Mouse (Mus musculus) stomach, postnatal 0 days (tissue): Measurements from ENCODE around the gene Prm1. TPM values are rescaled to one million over a fixed set of nuclear protein-coding genes. Genes with fewer than 3 reads are reported as not detected.

Experiments
- ATAC-seq: fragments of 200-750 bp; cut with Nextera tagmentation; 2 replicates; pipeline ENCODE4 v1.8.0; 2017; ENCODE audit not compliant: low FRiP score, low TSS enrichment
- DNase-seq: peaks from one replicate; pipeline ENCODE4 v3.0.0-alpha.2; 2016; ENCODE audit warnings: low spot score
- H3K27ac ChIP-seq: fragments of 300-500 bp; sonication (generic); replicated peaks from 2 replicates; pipeline ENCODE4 v1.5.1; 2014; ENCODE audit warnings: mild to moderate bottlenecking, control low read depth
- H3K27me3 ChIP-seq: fragments of 300-500 bp; sonication (generic); 2 replicates; pipeline ENCODE4 v1.6.1; 2014; ENCODE audit warnings: low read length; ENCODE audit not compliant: control insufficient read depth, insufficient read depth
- H3K36me3 ChIP-seq: fragments of 300-500 bp; sonication (generic); 2 replicates; pipeline ENCODE4 v1.6.1; 2014; ENCODE audit warnings: low read length, mixed read lengths; ENCODE audit not compliant: control insufficient read depth, insufficient read depth
- H3K4me1 ChIP-seq: fragments of 300-500 bp; sonication (generic); replicated peaks from 2 replicates; pipeline ENCODE4 v1.6.1; 2014; ENCODE audit warnings: antibody characterized with exemption; ENCODE audit not compliant: control insufficient read depth, insufficient read depth
- H3K4me2 ChIP-seq: fragments of 300-500 bp; sonication (generic); replicated peaks from 2 replicates; pipeline ENCODE4 v1.6.1; 2014; ENCODE audit warnings: low read depth, mild to moderate bottlenecking, control low read depth, moderate library complexity
- H3K4me3 ChIP-seq: fragments of 300-500 bp; sonication (generic); 2 replicates; pipeline ENCODE4 v1.5.1; 2014; ENCODE audit warnings: low read depth, low read length, control low read depth
- H3K9ac ChIP-seq: fragments of 300-500 bp; sonication (generic); 2 replicates; pipeline ENCODE4 v1.6.1; 2014; ENCODE audit warnings: mild to moderate bottlenecking, low read length, control low read depth, mixed read lengths
- H3K9me3 ChIP-seq: fragments of 300-500 bp; sonication (generic); 2 replicates; pipeline ENCODE4 v1.6.1; 2016; ENCODE audit warnings: low read length; ENCODE audit not compliant: control insufficient read depth
- CTCF ChIP-seq: IDR thresholded peaks from 2 replicates; pipeline ENCODE4 v1.5.1; 2016; ENCODE audit warnings: antibody characterized with exemption, low read depth, mild to moderate bottlenecking, moderate library complexity
- EP300 ChIP-seq: optimal IDR thresholded peaks from 2 replicates; pipeline ENCODE3; 2016; ENCODE audit warnings: antibody characterized with exemption
- WGBS: fragments of 180-500 bp; shearing (Covaris S2); extraction: QIAGEN DNeasy Blood & Tissue Kit; methylation state at CpG from one replicate; pipeline ENCODE4 v1.1.7; 2014; 5-methylcytosine and 5-hydroxymethylcytosine counted together
- polyA plus RNA-seq: library from polyadenylated mRNA; unstranded; fragments of >200 nt; fragmentation: Nextera tagmentation; extraction: Ambion mirVana; gene quantifications from 2 replicates; pipeline ENCODE4 v1.2.1, GENCODE M21; 2015

Gene Prm1
- polyA plus RNA-seq, 1 experiment from 2014 or later, result 0.23 TPM

DNA sequence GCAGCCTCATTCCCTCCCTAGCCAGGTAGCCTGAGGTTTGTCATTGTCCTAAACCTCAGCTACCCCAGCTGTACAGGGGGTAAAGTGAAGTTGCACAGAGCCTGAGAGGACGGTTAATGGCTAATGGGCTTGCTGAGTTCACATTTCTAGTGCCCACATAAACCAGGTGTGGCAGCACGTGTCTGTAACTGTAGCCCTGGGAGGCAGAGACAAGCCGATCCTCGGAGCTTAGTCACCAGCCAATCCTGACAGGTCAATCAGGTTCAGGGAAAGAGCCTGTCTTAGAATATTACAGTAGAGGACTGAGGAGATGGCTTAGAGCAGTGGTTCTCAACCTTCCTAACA lies 22.8 kb upstream of the Prm1 start:
- ATAC-seq (no peak), DNase-seq (no peak)
- H3K27me3 ChIP-seq, result no peaks in the 10 kb centered on the region
- no peak for TF ChIP-seq EP300
- no peak for TF ChIP-seq CTCF
- no peak overlapping the region for H3K4me3 ChIP-seq
- no peaks in the 10 kb centered on the region for H3K36me3 ChIP-seq
- WGBS, result 69% methylated on average over 4 of the region's 4 CpGs
- no peaks in the 10 kb centered on the region for H3K9me3 ChIP-seq
- no peak overlapping the region for H3K9ac ChIP-seq
- no peak overlapping the region for H3K27ac ChIP-seq
- no peak overlapping the region for H3K4me2 ChIP-seq
- no peaks in the 10 kb centered on the region for H3K4me1 ChIP-seq

DNA sequence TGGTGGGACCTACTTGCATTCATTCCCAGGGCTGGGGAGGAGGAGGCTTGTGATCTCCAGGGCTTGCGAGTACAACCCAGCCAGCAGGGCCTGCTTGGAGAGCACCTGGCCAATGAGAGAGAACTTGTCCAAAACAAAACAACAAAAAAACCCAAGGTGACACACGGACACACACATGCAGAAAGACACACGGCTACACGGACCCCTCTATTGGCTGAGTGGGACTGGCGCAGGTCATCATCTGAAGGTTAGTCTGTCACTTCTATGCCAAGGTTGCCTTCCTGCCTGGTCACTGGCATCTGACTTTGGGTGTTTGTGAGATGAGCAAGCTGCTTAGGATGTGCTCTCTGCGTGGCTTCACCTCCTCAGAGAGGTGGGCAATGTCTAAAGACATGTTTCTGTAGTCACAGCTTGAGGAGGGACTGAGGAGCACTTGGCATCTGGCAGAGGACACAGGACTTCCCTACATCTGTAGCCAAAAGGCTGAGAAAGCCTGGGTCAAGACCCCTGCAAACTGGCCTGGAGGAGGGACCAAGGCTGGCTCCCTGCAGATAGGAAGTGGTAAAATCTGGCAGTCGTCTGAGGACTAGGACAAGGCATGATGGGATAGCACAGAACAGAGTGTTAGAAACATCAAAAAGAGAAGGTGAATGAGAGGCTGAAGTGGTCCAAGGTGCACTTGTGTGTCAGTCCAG lies 22.3 kb upstream of the Prm1 start:
- no peaks in the 10 kb centered on the region for H3K9me3 ChIP-seq
- TF ChIP-seq EP300, result no peak
- no peak for TF ChIP-seq CTCF
- no peak overlapping the region for H3K27ac ChIP-seq
- no peak overlapping the region for H3K4me2 ChIP-seq
- ATAC-seq, result no peak
- no peaks in the 10 kb centered on the region for H3K36me3 ChIP-seq
- H3K27me3 ChIP-seq, result no peaks in the 10 kb centered on the region
- no peak for DNase-seq
- no peak overlapping the region for H3K9ac ChIP-seq
- no peak overlapping the region for H3K4me3 ChIP-seq
- H3K4me1 ChIP-seq, result no peaks in the 10 kb centered on the region
- WGBS, result 82% methylated on average over 7 of the region's 7 CpGs

DNA sequence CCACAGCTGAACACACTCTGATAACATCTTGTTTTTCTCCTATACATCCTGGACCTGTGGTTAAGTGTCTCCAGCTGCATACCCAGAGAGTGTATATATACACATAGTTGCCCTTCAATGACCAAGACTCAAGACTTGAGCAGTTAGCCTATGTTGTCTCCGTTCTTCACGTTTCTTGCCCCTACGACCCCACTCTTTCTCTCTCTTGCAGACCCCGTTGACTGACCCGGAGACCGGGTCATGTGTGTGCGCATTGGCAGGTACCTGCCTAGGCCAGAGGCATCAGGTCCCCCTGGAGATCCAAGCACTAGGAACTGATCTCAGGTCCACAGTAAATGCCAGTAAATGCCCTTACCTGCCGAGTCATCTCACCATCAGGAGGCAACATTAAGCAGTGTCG lies 21.6 kb upstream of the Prm1 start:
- H3K9me3 ChIP-seq, result no peaks in the 10 kb centered on the region

DNA sequence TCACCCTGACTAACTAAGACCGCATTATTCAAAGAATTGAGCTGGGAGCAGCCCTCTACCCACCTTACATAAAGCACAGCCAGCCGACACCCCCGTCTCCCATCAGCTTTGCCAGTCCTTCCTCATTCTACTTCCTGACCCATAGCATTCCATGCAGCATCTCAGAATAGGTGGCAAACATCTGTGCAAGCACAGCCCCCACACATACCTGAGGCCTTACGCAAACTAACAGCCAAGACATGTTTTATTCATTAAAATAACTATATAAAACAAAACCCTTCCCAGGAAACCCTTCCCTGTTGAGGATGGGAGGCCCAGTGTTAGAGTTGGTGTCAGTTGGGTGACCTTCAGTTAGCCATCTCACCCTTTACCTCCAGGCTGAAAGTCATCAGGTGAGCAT lies 20.2 kb upstream of the Prm1 start:
- Histone ChIP-seq H3K4me3 (no peak overlapping the region), H3K36me3 (no peaks in the 10 kb centered on the region), H3K9ac (no peak overlapping the region), H3K4me1 (no peaks in the 10 kb centered on the region), H3K27me3 (no peaks in the 10 kb centered on the region), H3K9me3 (no peaks in the 10 kb centered on the region), H3K4me2 (no peak overlapping the region), H3K27ac (no peak overlapping the region)
- WGBS, result 72% methylated on average over 4 of the region's 4 CpGs
- no peak for TF ChIP-seq EP300
- no peak for TF ChIP-seq CTCF
- ATAC-seq, result no peak
- no peak for DNase-seq

More for the DNA sequence above, 21.6 kb upstream of the Prm1 start:
- WGBS, result 91% methylated on average over 9 of the region's 9 CpGs
- ATAC-seq, result no peak
- Histone ChIP-seq H3K36me3 (no peaks in the 10 kb centered on the region), H3K9ac (no peak overlapping the region), H3K27ac (no peak overlapping the region), H3K27me3 (no peaks in the 10 kb centered on the region), H3K4me3 (no peak overlapping the region), H3K4me2 (no peak overlapping the region), H3K4me1 (no peaks in the 10 kb centered on the region)
- TF ChIP-seq EP300 (no peak), CTCF (no peak)
- no peak for DNase-seq

DNA sequence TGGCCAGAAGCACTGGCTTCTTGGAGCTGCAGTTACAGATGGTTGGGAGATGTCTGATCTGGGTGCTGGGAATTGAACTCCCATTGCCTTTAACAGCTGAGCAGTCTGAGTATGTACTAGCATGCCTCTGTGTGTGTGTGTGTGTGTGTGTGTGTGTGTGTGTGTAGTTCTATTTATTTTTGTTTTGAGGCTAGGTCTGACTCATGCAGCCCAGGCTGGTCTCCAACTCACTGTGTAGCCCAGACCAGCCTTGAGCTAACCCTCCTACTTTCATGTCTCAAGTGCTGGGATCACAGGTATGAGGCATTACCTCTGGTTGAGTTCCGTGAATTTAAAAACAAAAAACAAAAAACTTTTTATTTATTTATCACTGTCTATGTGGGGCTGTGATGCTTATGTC lies 18.9 kb upstream of the Prm1 start:
- Histone ChIP-seq H3K4me1 (no peaks in the 10 kb centered on the region), H3K27me3 (no peaks in the 10 kb centered on the region), H3K9me3 (no peaks in the 10 kb centered on the region), H3K4me2 (no peak overlapping the region), H3K27ac (no peak overlapping the region), H3K4me3 (no peak overlapping the region), H3K36me3 (no peaks in the 10 kb centered on the region), H3K9ac (no peak overlapping the region)
- ATAC-seq (no peak), DNase-seq (no peak)
- TF ChIP-seq EP300, result no peak
- TF ChIP-seq CTCF, result no peak
- WGBS, result 79% methylated on average over 1 of the region's 1 CpGs

DNA sequence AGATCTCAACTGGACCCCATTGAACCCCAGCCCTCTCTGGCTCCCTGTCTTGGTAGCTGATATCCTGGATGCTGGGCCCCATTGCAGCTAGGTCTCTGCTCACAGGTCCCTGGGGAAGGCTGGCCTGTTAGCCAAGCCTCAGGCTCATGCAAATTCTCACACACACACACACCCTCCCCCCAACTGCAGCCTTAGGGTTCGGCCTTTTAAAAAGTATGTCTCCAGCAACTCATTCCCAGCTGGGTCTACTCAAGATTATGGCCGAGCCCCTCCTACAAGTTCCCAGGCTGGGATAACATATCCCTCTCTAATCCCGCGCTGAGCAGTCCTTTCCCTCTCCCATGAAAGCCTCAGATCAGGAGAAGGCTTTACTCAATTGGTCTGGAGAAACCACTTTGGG lies 15.7 kb upstream of the Prm1 start:
- H3K9me3 ChIP-seq, result no peaks in the 10 kb centered on the region
- no peaks in the 10 kb centered on the region for H3K4me1 ChIP-seq
- H3K9ac ChIP-seq, result no peak overlapping the region
- no peak overlapping the region for H3K4me3 ChIP-seq
- DNase-seq (no peak), ATAC-seq (no peak)
- H3K4me2 ChIP-seq, result no peak overlapping the region
- TF ChIP-seq CTCF, result no peak
- TF ChIP-seq EP300, result no peak
- no peaks in the 10 kb centered on the region for H3K36me3 ChIP-seq
- H3K27ac ChIP-seq, result 0 out of 2 replicates have a peak overlapping the region, but pooled peaks have one; percentile 13
- H3K27me3 ChIP-seq, result no peaks in the 10 kb centered on the region
- 45% methylated on average over 4 of the region's 4 CpGs for WGBS
